ENCODE assay signal across 8 mouse cellular contexts in genomic region chr8:26380668-26381067, GRCm38 (mm10).
DNase-seq lines count a peak whose midpoint lies in the region; ATAC-seq and TF ChIP-seq lines count a peak whose summit lies in the region.

No protein-coding gene starts in this region.

- no peak overlapping the region for H3K27ac ChIP-seq in spleen, adult 2 months (ENCODE audit: insufficient read depth, low read length)
- H3K27ac ChIP-seq in embryonic facial prominence, embryonic 11.5 days (replicated peaks; ENCODE audit: low read depth, low read length): no peak overlapping the region
- H3K27ac ChIP-seq in limb, embryonic 14.5 days (replicated peaks; ENCODE audit: low read depth, low read length): no peak overlapping the region

- peak; percentile 3 to 37 for DNase-seq in spleen, adult 2 months (ENCODE audit: low read depth in 1 of 2, low spot score in 2 of 2)
- no peak for DNase-seq in spleen, adult 12 weeks (ENCODE audit: low spot score)
- DNase-seq in adrenal gland, postnatal 10 days: peak; percentile 78
- peak; percentile 73 for DNase-seq in embryonic facial prominence, embryonic 11.5 days (ENCODE audit: low spot score)
- DNase-seq in kidney, adult 9 months: peak; percentile 75
- DNase-seq in limb, embryonic 14.5 days (ENCODE audit: low spot score): peak; percentile 43
- DNase-seq in right cerebral cortex, postnatal 25 days: peak; percentile 32
- no peak for DNase-seq in MN1 (ENCODE audit: low spot score)

- H3K9me3 ChIP-seq in embryonic facial prominence, embryonic 11.5 days (replicated peaks; ENCODE audit: control insufficient read depth, low read length): no peaks in the 10 kb centered on the region
- H3K9me3 ChIP-seq in limb, embryonic 14.5 days (ENCODE audit: control insufficient read depth, low read length): 0 out of 2 replicates have a peak, but pooled peaks cover 7% of the 10 kb centered on the region

- TF ChIP-seq CTCF in spleen, adult 2 months (IDR thresholded peaks at IDR 0.05; ENCODE audit: extremely low read depth, insufficient read depth, insufficient read length, insufficient replicate concordance): peak; percentile 17; the same call in 1 of the 2 replicates

- H3K36me3 ChIP-seq in spleen, adult 2 months (ENCODE audit: control insufficient read depth, insufficient read depth, low read length): no peaks in the 10 kb centered on the region
- no peaks in the 10 kb centered on the region for H3K36me3 ChIP-seq in embryonic facial prominence, embryonic 11.5 days (replicated peaks; ENCODE audit: control insufficient read depth, insufficient read depth, low read depth, low read length)
- H3K36me3 ChIP-seq in limb, embryonic 14.5 days (ENCODE audit: control insufficient read depth, insufficient read depth, low read length): no peaks in the 10 kb centered on the region

- H3K27me3 ChIP-seq in spleen, adult 2 months (ENCODE audit: control insufficient read depth, insufficient read depth, low read length): no peaks in the 10 kb centered on the region
- no peaks in the 10 kb centered on the region for H3K27me3 ChIP-seq in embryonic facial prominence, embryonic 11.5 days (ENCODE audit: control insufficient read depth, insufficient read depth, low read length)
- no peaks in the 10 kb centered on the region for H3K27me3 ChIP-seq in limb, embryonic 14.5 days (ENCODE audit: control insufficient read depth, insufficient read depth, low read length)

- H3K9ac ChIP-seq in embryonic facial prominence, embryonic 11.5 days (replicated peaks; ENCODE audit: low read length): no peak overlapping the region
- H3K9ac ChIP-seq in limb, embryonic 14.5 days (ENCODE audit: low read depth, low read length, severe bottlenecking): no peak overlapping the region

- H3K4me1 ChIP-seq in spleen, adult 2 months (ENCODE audit: control insufficient read depth, insufficient read depth, insufficient read length): no peaks in the 10 kb centered on the region
- H3K4me1 ChIP-seq in embryonic facial prominence, embryonic 11.5 days (ENCODE audit: control insufficient read depth, insufficient read depth, low read length): no peaks in the 10 kb centered on the region
- peaks cover 17% of the 10 kb centered on the region for H3K4me1 ChIP-seq in limb, embryonic 14.5 days (ENCODE audit: control insufficient read depth, insufficient read depth, low read length)

- WGBS in spleen, adult 2 months: 30% methylated on average over 3 of the region's 3 CpGs
- WGBS in embryonic facial prominence, embryonic 11.5 days: 31% methylated on average over 3 of the region's 3 CpGs
- 31% methylated on average over 3 of the region's 3 CpGs for WGBS in limb, embryonic 14.5 days

- no peak for TF ChIP-seq POLR2A in spleen, adult 2 months (IDR thresholded peaks at IDR 0.05; ENCODE audit: low read depth, low read length)
- TF ChIP-seq POLR2A in limb, embryonic 14.5 days (IDR thresholded peaks at IDR 0.05; ENCODE audit: borderline replicate concordance, extremely low read depth, insufficient read depth, insufficient read length): no peak

- no peak overlapping the region for H3K4me3 ChIP-seq in spleen, adult 2 months (ENCODE audit: extremely low read depth, insufficient read depth, insufficient read length)
- H3K4me3 ChIP-seq in embryonic facial prominence, embryonic 11.5 days (ENCODE audit: low read depth, low read length): no peak overlapping the region
- H3K4me3 ChIP-seq in limb, embryonic 14.5 days (replicated peaks; ENCODE audit: low read length): no peak overlapping the region

- H3K4me2 ChIP-seq in embryonic facial prominence, embryonic 11.5 days (ENCODE audit: low read depth, low read length): no peak overlapping the region
- H3K4me2 ChIP-seq in limb, embryonic 14.5 days (replicated peaks; ENCODE audit: low read depth, low read length, severe bottlenecking): no peak overlapping the region

- no peak for ATAC-seq in embryonic facial prominence, embryonic 11.5 days (replicated peaks; ENCODE audit: insufficient number of reproducible peaks, low FRiP score, low TSS enrichment, low read depth)
- ATAC-seq in limb, embryonic 14.5 days (ENCODE audit: low FRiP score, low read depth): no peak

Comparison
In these comparisons a context has a peak if more than half of its experiments do, and no peak if none do; other contexts are left out.
1. DNase-seq: peak in spleen, adult 2 months (2 of 2), adrenal gland, postnatal 10 days (single experiment), embryonic facial prominence, embryonic 11.5 days (single experiment), kidney, adult 9 months (single experiment), limb, embryonic 14.5 days (single experiment) and right cerebral cortex, postnatal 25 days (single experiment); none in spleen, adult 12 weeks (single experiment) and MN1 (single experiment).